Mouse (Mus musculus): Measurements from ENCODE around the gene Kcnj10.
A peak's percentile ranks its signal among the peaks of the same experiment; 100 is the strongest.

- TF ChIP-seq POLR2A (IDR thresholded peaks at IDR 0.05; ENCODE audit: borderline replicate concordance, low read depth, low read length) = no peak
- peak; percentile 44; the same call in 1 of the 2 replicates for TF ChIP-seq CTCF (IDR thresholded peaks at IDR 0.05; ENCODE audit: low read depth, low read length)
Measured at GRCm38 (mm10) chr1:172325680-172326535, 15.1 kb upstream of the Kcnj10 start.

Data from bone marrow macrophage, adult 2 months (primary cell).